Mouse (Mus musculus) gastrocnemius, postnatal 4 days (tissue): ENCODE results near the gene Cdkn3. TPM values are rescaled to one million over a fixed set of nuclear protein-coding genes. Genes with fewer than 3 reads are reported as not detected.
"Not testable (repeated sequence)": the region's sequence is repeated elsewhere in the genome, so short reads cannot be mapped to it uniquely, and the experiment has no call there.

Source experiments
- DNase-seq, 2 experiments: peaks; one replicate each; pipeline ENCODE4 v3.0.0; 2021 to 2022; ENCODE audit warnings: low spot score in 2 of 2, mixed read lengths in 2 of 2
- long read RNA-seq, 2 experiments: library from polyadenylated mRNA; stranded (forward); transcript quantifications; one replicate each; pipeline ENCODE4 v2.0.0; 2021
- total RNA-seq, 2 experiments: library from RNA; stranded (reverse); gene quantifications; 2 replicates each; pipeline ENCODE4 v1.2.3; 2021

Cdkn3 gene
- 10 to 100 TPM in 1 of 2 experiments, 1 to 10 TPM in 1; 7.2 to 10.1 TPM for total RNA-seq
- long read RNA-seq, experiment 1, partial matches to known transcripts: 0 of 4 reads
- long read RNA-seq, experiment 1, other reads (novel, unspliced or antisense): 2 of 4 reads
- long read RNA-seq, experiment 2, partial matches to known transcripts: 0 of 3 reads
- long read RNA-seq, experiment 2, other reads (novel, unspliced or antisense): 3 of 3 reads

- DNase-seq: peak; percentile 68 to 86
These were observed at the start of gene Cdkn3 for GRCm38 (mm10) chr14:46760355-46761029. TSS of gene Cdkn3 (plus strand) at chr14:46760541.

GRCm38 (mm10) chr14:46718483-46718922 lies 41.8 kb upstream of the Cdkn3 start:
- no peak for DNase-seq

GRCm38 (mm10) chr14:46722031-46722430 lies 38.3 kb upstream of the Cdkn3 start:
- DNase-seq: peak in 1 of 2 experiments; percentile 49

- no peak for DNase-seq
These were observed 36.5 kb upstream of the Cdkn3 start for GRCm38 (mm10) chr14:46723828-46724227.

- DNase-seq: no peak
These were observed 35.4 kb upstream of the Cdkn3 start for GRCm38 (mm10) chr14:46724941-46725340.

DNA sequence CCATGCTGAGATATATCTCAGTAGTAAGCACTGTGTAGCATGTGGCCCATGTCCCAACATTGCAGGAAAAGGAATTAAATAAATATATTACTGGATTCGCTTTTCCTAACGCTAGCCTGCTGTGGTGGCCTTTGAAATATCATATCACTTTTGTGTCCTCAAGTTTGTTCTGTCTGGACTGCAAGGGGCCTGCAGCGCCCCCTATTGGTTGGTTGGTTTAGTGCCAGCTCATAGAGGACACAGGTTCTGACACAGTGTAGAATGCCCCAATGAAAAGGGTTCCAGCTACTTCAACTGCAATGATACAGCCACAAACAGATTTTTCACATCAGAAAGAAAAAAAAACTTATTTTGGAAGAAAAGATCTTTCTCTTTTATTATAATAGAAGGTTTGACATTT lies 34.6 kb upstream of the Cdkn3 start:
- DNase-seq: no peak

DNA sequence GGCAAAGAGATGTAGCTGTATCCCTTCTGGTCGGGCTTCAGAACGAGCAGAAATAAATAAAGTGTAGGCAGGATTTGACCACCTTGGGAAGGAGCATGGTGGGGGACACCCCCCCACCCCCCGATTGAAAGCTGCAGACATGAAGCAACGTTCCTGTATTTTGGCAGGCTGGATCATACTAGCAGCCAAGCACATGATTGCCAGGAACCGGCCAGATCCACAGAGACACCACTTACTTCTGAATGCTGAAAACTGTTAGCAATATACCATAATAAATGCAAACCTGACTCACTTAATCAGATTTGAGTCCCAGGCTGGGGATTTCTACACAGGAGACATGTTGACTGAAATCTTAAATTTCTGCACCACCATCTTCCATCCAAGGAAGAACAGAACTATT lies 26.1 kb upstream of the Cdkn3 start:
- DNase-seq: no peak

DNA sequence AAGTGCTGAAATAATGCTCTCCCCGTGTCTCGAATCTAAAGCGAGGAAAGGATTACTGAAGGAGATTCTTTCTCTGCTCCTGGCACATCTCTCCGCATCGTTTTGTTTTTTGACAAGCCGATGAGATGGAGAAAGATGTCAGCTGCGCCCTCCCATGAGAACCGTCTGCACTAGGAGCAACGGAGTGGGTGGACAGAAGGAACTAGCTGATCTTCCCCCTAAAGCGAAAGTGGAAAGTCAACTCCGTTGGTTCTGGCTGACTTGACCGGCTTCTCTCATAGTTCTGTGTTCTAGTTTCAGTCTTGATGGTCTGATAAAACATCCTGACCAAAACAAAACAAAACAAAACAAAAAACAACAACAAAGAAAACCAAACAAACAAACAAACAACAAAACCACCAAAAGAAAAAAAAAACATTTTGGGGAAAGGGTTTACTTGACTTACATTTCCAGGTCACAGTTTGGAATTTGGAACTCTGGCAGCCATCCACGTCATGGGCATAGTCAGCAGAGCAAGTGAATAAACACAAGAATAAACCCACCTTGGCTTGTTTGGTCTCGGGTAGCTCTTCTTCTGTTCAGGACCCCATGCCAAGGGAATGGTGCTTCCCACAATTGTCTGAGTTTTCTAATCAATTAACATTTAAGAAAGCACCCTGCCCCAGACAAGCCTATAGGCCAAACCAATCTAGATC lies 25.4 kb upstream of the Cdkn3 start:
- DNase-seq: no peak

DNA sequence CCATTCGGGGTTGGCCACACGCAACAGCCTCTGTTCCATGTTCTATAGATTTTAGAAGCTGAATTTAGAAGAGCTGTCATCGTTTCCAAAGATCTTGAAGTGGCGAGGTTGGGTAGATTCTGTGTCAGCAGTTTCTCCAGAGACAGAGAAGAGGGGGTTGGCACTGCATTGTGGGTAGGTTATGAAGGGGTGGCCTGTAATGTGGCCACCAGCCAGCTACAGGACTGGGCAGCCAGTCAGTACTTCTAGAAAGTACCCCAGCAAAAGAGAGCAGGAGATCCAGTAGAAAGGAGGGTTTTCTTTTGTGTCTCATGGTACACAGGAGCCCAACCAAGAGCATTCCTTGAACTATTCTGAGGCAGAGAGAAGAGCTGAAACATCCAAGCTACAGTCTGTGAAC lies 24.0 kb upstream of the Cdkn3 start:
- no peak for DNase-seq

DNA sequence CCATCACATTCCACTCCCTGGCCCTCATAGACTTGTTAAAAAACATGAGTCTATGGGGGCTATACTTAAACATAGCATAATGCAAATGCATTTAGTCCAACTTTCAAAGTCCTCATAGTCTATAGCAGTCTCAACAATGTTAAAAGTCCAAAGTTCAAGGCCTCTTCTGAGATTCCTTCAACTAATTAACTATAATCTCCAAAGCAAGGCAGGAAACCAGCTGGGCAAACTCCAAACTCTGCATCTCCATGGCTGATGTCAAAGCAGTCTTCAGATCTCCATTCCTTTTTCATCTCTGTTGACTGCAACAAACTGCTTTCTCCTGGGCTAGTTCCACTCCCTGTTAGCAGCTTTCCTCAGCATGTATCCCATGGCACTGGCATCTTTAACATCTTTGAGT lies 23.0 kb upstream of the Cdkn3 start:
- DNase-seq: not testable (repeated sequence)

DNA sequence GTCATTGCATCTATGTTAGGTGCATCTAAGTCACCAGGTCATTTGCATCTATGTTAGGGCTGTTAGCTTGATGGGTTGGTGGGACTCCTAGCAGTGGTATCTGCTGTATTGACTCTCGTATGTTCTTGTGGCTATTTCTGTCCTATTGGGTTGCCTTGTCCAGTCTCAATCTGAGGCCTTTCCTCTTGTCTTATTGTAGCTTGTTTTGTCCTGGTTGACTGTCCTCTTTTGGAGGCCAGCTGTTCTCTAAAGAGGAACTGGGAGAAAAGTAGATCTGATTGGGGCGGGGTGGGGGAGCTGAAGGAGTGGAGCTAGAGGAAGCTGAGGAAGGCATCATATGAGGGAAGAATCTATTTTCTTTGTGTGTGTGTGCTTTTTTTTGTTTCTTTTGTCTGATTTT lies 17.7 kb upstream of the Cdkn3 start:
- no peak for DNase-seq

- no peak for DNase-seq
These were observed 14.9 kb upstream of the Cdkn3 start for GRCm38 (mm10) chr14:46745413-46745812.

DNA sequence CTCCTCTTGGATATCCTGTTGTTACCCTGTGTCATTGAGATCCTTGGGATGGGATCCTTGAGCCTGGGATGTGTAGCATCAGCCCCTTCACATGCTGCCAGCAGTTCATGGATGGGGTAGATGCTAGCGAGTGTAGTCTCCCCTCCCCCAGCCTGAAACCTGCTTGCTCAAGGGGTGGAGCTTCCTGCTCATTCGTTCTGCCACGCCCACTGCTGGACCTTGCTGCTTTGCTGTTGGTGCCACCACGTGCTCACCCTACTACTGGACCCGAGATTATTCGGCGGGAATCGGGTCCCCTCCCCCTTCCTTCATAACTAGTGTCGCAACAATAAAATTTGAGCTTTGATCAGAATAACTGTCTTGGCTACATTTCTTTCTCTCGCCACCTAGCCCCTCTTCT lies 6.0 kb upstream of the Cdkn3 start:
- not testable (repeated sequence) for DNase-seq

DNA sequence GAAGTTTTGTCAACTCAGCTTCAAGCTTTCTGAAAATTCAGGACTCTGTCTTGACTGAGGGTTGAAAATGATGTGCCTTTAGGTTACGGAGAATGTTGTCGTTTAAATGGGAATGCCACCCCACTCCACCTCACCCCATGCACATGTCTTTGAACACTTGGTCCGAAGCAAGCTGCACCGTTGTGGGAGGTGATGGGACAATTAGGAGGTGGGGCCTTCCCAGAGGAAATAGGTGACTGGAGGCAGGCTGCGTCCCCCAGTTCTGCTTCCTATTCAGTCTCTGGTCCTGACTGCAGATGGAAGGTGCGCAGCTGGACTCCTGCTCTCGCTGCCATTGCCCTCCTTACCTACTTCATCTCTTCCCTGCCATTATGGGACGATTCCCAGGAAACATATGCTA lies 4.5 kb upstream of the Cdkn3 start:
- DNase-seq: no peak

DNA sequence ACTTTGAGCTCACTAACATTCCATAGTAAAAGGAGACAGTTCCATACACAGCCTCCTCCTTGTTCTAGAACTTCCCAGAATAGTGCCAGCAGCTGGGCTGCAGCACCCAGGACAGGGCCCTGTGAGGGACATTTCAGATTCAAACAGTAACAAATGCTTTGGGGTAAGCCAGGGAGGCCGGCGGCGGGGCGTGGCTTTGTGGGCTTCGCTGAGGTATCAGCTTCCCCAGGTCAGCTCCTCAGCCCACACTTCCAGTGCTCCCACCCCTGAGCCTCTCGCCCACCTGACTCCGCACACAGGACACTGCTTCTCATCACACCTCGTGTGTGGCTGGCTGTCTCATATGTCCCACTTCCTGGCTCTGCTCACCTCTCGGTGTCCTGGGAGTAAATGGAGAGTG lies 2.6 kb upstream of the Cdkn3 start:
- DNase-seq: no peak

DNA sequence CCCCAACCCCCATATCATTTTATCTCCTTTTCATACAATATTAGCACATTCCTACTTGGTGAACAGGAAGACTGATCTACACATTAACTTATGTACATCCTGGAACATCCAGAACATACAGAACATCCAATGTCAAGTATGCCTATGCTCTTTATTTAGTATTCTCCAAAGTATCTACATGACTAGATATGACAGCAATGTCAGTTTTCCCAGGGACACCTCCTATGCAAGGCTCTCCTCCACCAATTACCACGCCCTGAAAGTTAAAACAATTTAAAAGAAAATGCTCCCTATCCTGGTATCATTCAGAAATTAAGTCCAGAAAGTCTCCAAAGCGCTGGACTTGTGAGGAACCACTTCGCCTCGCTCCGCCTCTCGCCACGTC lies 379 bp upstream of the Cdkn3 start:
- no peak for DNase-seq

GRCm38 (mm10) chr14:46761186-46761585 lies 845 bp downstream of the Cdkn3 start:
- DNase-seq: no peak

GRCm38 (mm10) chr14:46767116-46767515 lies 6.8 kb downstream of the Cdkn3 start:
- no peak for DNase-seq

GRCm38 (mm10) chr14:46770036-46770435 lies 9.7 kb downstream of the Cdkn3 start:
- no peak for DNase-seq

GRCm38 (mm10) chr14:46778756-46779155 lies 18.4 kb downstream of the Cdkn3 start:
- DNase-seq: no peak

GRCm38 (mm10) chr14:46779217-46779616 lies 18.9 kb downstream of the Cdkn3 start:
- DNase-seq: no peak

GRCm38 (mm10) chr14:46781086-46781485 lies 20.7 kb downstream of the Cdkn3 start:
- no peak for DNase-seq
